Mouse (Mus musculus): ENCODE results near the gene Zbtb46. TPM values are rescaled to one million over a fixed set of nuclear protein-coding genes. Genes with fewer than 3 reads are reported as not detected.

Zbtb46 gene
- polyA plus RNA-seq, 1 experiment from 2014 or later, result 8.3 TPM

DNA sequence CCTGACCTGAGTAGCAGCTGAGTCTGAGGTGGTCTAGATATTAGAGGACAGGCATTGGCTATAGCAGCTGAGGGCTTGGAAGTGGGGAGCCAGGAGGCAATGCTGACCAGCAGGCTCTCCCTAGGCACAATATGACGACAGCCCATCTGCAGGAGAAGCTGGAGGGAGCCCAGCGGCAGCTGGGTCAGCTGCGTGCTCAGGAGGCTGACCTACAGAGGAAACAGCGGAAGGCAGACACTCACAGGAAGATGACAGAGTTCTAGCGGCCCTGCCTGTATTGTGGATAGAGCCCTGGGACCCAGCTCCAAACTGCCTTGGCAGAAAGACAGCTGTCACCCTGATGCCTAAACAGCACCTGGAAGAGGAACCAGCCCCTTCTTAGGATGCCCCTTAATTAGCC lies 79.0 kb downstream of the Zbtb46 start:
- ATAC-seq (ENCODE audit: insufficient number of reproducible peaks, insufficient read depth, low FRiP score, low TSS enrichment, low read depth), result no peak
- H3K9me3 ChIP-seq, result no peaks in the 10 kb centered on the region
- H3K27ac ChIP-seq, result no peak overlapping the region
- no peak overlapping the region for H3K9ac ChIP-seq (replicated peaks)
- peaks cover 72% of the 10 kb centered on the region for H3K36me3 ChIP-seq
- 84% methylated on average over 5 of the region's 5 CpGs for WGBS
- no peak overlapping the region for H3K4me3 ChIP-seq (replicated peaks)
- no peak overlapping the region for H3K4me2 ChIP-seq
- H3K4me1 ChIP-seq (replicated peaks), result no peaks in the 10 kb centered on the region
- H3K27me3 ChIP-seq, result no peaks in the 10 kb centered on the region

GRCm38 (mm10) chr2:181379778-181380177 lies 79.4 kb downstream of the Zbtb46 start, which contains the start of gene Lime1:
TSS of gene Lime1 (plus strand) at chr2:181380078.
- no peaks in the 10 kb centered on the region for H3K4me1 ChIP-seq (replicated peaks)
- H3K4me3 ChIP-seq (replicated peaks), result no peak within 1 kb of the TSS
- peaks cover 67% of the 10 kb centered on the region for H3K36me3 ChIP-seq
- WGBS, result 95% methylated on average over 12 of the region's 12 CpGs
- no peak for ATAC-seq (ENCODE audit: insufficient number of reproducible peaks, insufficient read depth, low FRiP score, low TSS enrichment, low read depth)
- H3K9ac ChIP-seq (replicated peaks), result no peak within 1 kb of the TSS
- H3K9me3 ChIP-seq, result no peaks in the 10 kb centered on the region
- no peaks in the 10 kb centered on the region for H3K27me3 ChIP-seq
- H3K27ac ChIP-seq, result no peak within 1 kb of the TSS
- no peak within 1 kb of the TSS for H3K4me2 ChIP-seq

DNA sequence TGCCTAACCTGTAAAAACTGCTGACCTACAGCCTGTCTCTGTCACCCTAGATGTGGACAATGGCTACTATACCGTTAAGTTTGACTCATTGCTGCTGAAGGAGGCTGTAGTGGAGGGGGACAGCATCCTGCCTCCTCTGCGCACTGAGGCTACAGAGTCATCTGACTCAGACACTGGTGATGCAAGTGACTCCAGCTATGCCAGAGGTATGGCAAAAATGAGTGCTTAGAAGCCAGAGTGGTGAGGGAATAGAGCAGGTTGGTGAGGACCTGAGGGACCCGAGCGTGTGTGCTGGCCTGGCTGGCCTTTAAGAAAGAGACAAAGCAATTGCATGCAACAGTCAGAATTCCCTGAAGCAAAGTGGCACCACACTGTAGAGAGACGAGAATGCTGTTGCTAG lies 80.5 kb downstream of the Zbtb46 start:
- H3K4me1 ChIP-seq (replicated peaks), result no peaks in the 10 kb centered on the region
- WGBS, result 89% methylated on average over 5 of the region's 5 CpGs
- H3K27ac ChIP-seq, result no peak overlapping the region
- H3K4me3 ChIP-seq (replicated peaks), result no peak overlapping the region
- peaks cover 56% of the 10 kb centered on the region for H3K36me3 ChIP-seq
- H3K9ac ChIP-seq (replicated peaks), result no peak overlapping the region
- H3K4me2 ChIP-seq, result no peak overlapping the region
- no peaks in the 10 kb centered on the region for H3K27me3 ChIP-seq
- no peaks in the 10 kb centered on the region for H3K9me3 ChIP-seq
- ATAC-seq (ENCODE audit: insufficient number of reproducible peaks, insufficient read depth, low FRiP score, low TSS enrichment, low read depth), result no peak

GRCm38 (mm10) chr2:181377230-181377629 lies 82.0 kb downstream of the Zbtb46 start:
- peaks cover 41% of the 10 kb centered on the region for H3K36me3 ChIP-seq

GRCm38 (mm10) chr2:181375787-181376186 lies 83.4 kb downstream of the Zbtb46 start:
- peaks cover 39% of the 10 kb centered on the region for H3K36me3 ChIP-seq
- ATAC-seq (ENCODE audit: insufficient number of reproducible peaks, insufficient read depth, low FRiP score, low TSS enrichment, low read depth), result no peak
- no peak overlapping the region for H3K4me3 ChIP-seq (replicated peaks)
- H3K9me3 ChIP-seq, result no peaks in the 10 kb centered on the region
- H3K27ac ChIP-seq, result no peak overlapping the region
- no peaks in the 10 kb centered on the region for H3K27me3 ChIP-seq
- no peak overlapping the region for H3K4me2 ChIP-seq
- WGBS, result 92% methylated on average over 2 of the region's 2 CpGs
- no peaks in the 10 kb centered on the region for H3K4me1 ChIP-seq (replicated peaks)
- no peak overlapping the region for H3K9ac ChIP-seq (replicated peaks)

More at GRCm38 (mm10) chr2:181377230-181377629, 82.0 kb downstream of the Zbtb46 start:
- ATAC-seq (ENCODE audit: insufficient number of reproducible peaks, insufficient read depth, low FRiP score, low TSS enrichment, low read depth), result no peak
- Histone ChIP-seq H3K4me1 (replicated peaks) (no peaks in the 10 kb centered on the region), H3K4me3 (replicated peaks) (no peak overlapping the region), H3K27me3 (no peaks in the 10 kb centered on the region), H3K9ac (replicated peaks) (no peak overlapping the region), H3K27ac (no peak overlapping the region), H3K9me3 (no peaks in the 10 kb centered on the region), H3K4me2 (no peak overlapping the region)
- 79% methylated on average over 2 of the region's 2 CpGs for WGBS

GRCm38 (mm10) chr2:181370001-181370400 lies 89.2 kb downstream of the Zbtb46 start:
- Histone ChIP-seq H3K4me2 (no peak overlapping the region), H3K9me3 (no peaks in the 10 kb centered on the region), H3K4me1 (replicated peaks) (peaks cover 18% of the 10 kb centered on the region), H3K27ac (no peak overlapping the region), H3K9ac (replicated peaks) (no peak overlapping the region), H3K4me3 (replicated peaks) (no peak overlapping the region), H3K36me3 (peaks cover 41% of the 10 kb centered on the region), H3K27me3 (no peaks in the 10 kb centered on the region)
- no peak for ATAC-seq (ENCODE audit: insufficient number of reproducible peaks, insufficient read depth, low FRiP score, low TSS enrichment, low read depth)
- 95% methylated on average over 5 of the region's 5 CpGs for WGBS

DNA sequence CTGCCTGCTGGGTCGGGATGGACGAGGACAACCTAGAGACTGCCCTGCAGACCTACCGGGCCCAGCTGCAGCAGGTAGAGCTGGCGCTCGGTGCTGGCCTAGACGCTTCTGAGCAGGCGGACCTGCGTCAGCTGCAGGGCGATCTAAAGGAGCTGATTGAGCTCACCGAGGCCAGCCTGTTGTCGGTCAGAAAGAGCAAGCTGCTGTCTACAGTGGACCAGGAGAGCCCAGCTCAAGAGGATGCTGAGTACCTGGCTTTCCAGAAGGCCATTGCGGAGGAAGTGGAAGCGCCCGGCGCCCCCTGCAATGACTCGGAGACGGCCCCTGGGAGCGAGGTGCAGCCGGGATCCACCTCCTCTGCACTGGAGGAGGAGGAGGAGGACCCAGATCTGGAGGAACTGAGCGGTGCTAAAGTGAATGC lies 93.6 kb downstream of the Zbtb46 start:
- peaks cover 54% of the 10 kb centered on the region for H3K36me3 ChIP-seq
- H3K27me3 ChIP-seq, result no peaks in the 10 kb centered on the region
- H3K27ac ChIP-seq, result peak overlapping the region; percentile 90
- under 1% methylated on average over 20 of the region's 20 CpGs for WGBS
- peak overlapping the region; percentile 87 for H3K9ac ChIP-seq (replicated peaks)
- peak overlapping the region; percentile 94 for H3K4me2 ChIP-seq
- peak; percentile 55 for ATAC-seq (ENCODE audit: insufficient number of reproducible peaks, insufficient read depth, low FRiP score, low TSS enrichment, low read depth)
- no peaks in the 10 kb centered on the region for H3K9me3 ChIP-seq
- peak overlapping the region; percentile 78 for H3K4me3 ChIP-seq (replicated peaks)
- H3K4me1 ChIP-seq (replicated peaks), result peaks cover 26% of the 10 kb centered on the region

GRCm38 (mm10) chr2:181364860-181365596 lies 94.2 kb downstream of the Zbtb46 start, which contains the start of the genes Zgpat and Arfrp1:
TSS of gene Zgpat (plus strand) at chr2:181364928.
TSS of gene Arfrp1 (minus strand) at chr2:181365404.
- Histone ChIP-seq H3K36me3 (peaks cover 54% of the 10 kb centered on the region), H3K9ac (replicated peaks) (peak within 1 kb of the TSS; percentile 87), H3K4me3 (replicated peaks) (peak within 1 kb of the TSS; percentile 78), H3K9me3 (no peaks in the 10 kb centered on the region), H3K4me1 (replicated peaks) (peaks cover 26% of the 10 kb centered on the region), H3K4me2 (peak within 1 kb of the TSS; percentile 94), H3K27me3 (no peaks in the 10 kb centered on the region), H3K27ac (peak within 1 kb of the TSS; percentile 90)
- WGBS, result under 1% methylated on average over 71 of the region's 71 CpGs
- peak; percentile 87 for ATAC-seq (ENCODE audit: insufficient number of reproducible peaks, insufficient read depth, low FRiP score, low TSS enrichment, low read depth)

GRCm38 (mm10) chr2:181364487-181364859 lies 94.8 kb downstream of the Zbtb46 start:
- Histone ChIP-seq H3K4me3 (replicated peaks) (peak overlapping the region; percentile 78), H3K36me3 (peaks cover 54% of the 10 kb centered on the region), H3K9ac (replicated peaks) (peak overlapping the region; percentile 87), H3K4me2 (peak overlapping the region; percentile 94), H3K27ac (peak overlapping the region; percentile 90), H3K4me1 (replicated peaks) (peaks cover 26% of the 10 kb centered on the region), H3K9me3 (no peaks in the 10 kb centered on the region), H3K27me3 (no peaks in the 10 kb centered on the region)
- 7% methylated on average over 14 of the region's 14 CpGs for WGBS
- ATAC-seq (ENCODE audit: insufficient number of reproducible peaks, insufficient read depth, low FRiP score, low TSS enrichment, low read depth), result 0 out of 2 replicates have a peak, but pooled peaks have one; percentile 9

DNA sequence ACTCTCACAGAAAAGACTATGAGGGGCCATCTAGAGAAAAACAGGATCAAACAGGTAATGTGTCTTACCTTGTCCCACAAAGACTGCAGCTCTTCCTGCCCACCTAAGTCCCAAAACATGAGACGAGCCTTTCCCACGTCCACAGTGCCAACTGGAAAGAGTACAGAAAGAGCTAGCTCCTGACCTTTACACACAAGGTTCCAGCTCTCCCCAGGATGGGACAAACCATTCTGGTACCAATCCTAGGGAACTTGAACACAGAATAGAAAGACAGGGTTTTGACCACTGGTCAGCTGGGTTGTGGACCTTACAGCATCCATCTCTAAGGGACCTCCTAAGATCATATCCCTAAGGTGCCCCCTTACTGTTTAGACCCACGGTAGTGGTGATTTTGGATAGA lies 95.3 kb downstream of the Zbtb46 start:
- WGBS, result 77% methylated on average over 3 of the region's 3 CpGs
- Histone ChIP-seq H3K9me3 (no peaks in the 10 kb centered on the region), H3K4me3 (replicated peaks) (peak overlapping the region; percentile 78), H3K27ac (no peak overlapping the region), H3K36me3 (peaks cover 54% of the 10 kb centered on the region), H3K9ac (replicated peaks) (peak overlapping the region; percentile 87), H3K4me2 (peak overlapping the region; percentile 94), H3K4me1 (replicated peaks) (peaks cover 26% of the 10 kb centered on the region), H3K27me3 (no peaks in the 10 kb centered on the region)
- no peak for ATAC-seq (ENCODE audit: insufficient number of reproducible peaks, insufficient read depth, low FRiP score, low TSS enrichment, low read depth)

DNA sequence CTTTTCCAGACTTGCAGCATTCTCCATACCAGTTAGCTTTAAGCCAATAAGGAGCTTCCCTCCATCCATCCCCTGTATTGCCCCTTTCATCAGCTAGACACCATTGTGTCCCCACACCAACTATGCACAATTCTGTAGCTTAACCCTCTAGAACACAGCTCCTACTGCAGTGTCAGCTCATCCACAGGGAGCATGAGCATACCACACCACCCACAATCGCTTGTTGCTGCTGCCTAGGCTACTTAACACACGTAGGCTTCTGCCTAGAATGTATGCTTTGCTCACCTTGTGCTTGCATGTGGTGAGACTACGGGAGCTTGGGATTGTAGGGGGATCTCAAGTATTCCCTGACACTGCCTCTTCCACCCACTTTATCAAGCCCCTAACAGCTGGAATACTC lies 102.4 kb downstream of the Zbtb46 start:
- Histone ChIP-seq H3K4me2 (no peak overlapping the region), H3K4me3 (replicated peaks) (no peak overlapping the region), H3K36me3 (peaks cover 100% of the 10 kb centered on the region), H3K9ac (replicated peaks) (no peak overlapping the region), H3K27me3 (no peaks in the 10 kb centered on the region), H3K9me3 (no peaks in the 10 kb centered on the region), H3K4me1 (replicated peaks) (no peaks in the 10 kb centered on the region), H3K27ac (no peak overlapping the region)
- ATAC-seq (ENCODE audit: insufficient number of reproducible peaks, insufficient read depth, low FRiP score, low TSS enrichment, low read depth), result no peak
- 85% methylated on average over 3 of the region's 3 CpGs for WGBS

Data from limb, embryonic 12.5 days (tissue).